Mouse (Mus musculus): Measurements from ENCODE around the gene Klc3.

DNA sequence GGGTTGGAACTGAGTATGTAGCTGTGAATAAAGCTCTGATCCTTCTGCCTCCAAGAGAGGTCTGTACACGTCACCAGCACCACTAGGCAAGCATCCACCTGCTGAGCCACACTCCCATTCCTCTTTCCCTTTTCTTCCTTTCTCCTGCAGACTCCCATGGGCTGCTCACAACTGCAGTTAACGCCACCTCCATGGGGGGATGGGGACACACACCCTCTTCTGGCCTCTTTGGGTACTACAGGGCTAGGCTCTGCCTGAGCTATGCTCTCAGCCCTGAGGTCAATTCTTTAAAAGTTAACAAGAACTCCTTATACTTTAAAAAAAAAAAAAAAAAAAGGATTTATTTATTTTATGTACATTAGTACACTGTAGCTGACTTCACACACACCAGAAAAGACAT lies 28.6 kb upstream of the Klc3 start:
- peak; percentile 44 for TF ChIP-seq CTCF (IDR thresholded peaks at IDR 0.05)
- TF ChIP-seq POLR2A (IDR thresholded peaks at IDR 0.05; ENCODE audit: insufficient read depth, low read depth, low read length): no peak

Data from heart, adult 2 months (tissue).